Mouse (Mus musculus): Measurements from ENCODE around the gene Gm26620. TPM values are rescaled to one million over a fixed set of nuclear protein-coding genes. Genes with fewer than 3 reads are reported as not detected.
A peak's percentile ranks its signal among the peaks of the same experiment; 100 is the strongest.

The Gm26620 gene
- polyA plus RNA-seq, 1 experiment from 2014 or later: 0.45 TPM

- WGBS: 72% methylated on average over 5 of the region's 5 CpGs
- Histone ChIP-seq H3K4me3 (ENCODE audit: low read depth, low read length) (no peak overlapping the region), H3K9me3 (ENCODE audit: control insufficient read depth, low read depth, low read length) (no peaks in the 10 kb centered on the region), H3K36me3 (ENCODE audit: control insufficient read depth, insufficient read depth, low read length) (no peaks in the 10 kb centered on the region), H3K4me2 (replicated peaks; ENCODE audit: low read depth, low read length) (no peak overlapping the region), H3K4me1 (ENCODE audit: control insufficient read depth, insufficient read depth, low read length) (0 out of 2 replicates have a peak, but pooled peaks cover 2% of the 10 kb centered on the region), H3K9ac (replicated peaks; ENCODE audit: low read depth, low read length) (no peak overlapping the region), H3K27ac (ENCODE audit: low read length) (no peak overlapping the region), H3K27me3 (ENCODE audit: control insufficient read depth, insufficient read depth, low read length) (no peaks in the 10 kb centered on the region)
- no peak for ATAC-seq (ENCODE audit: insufficient number of reproducible peaks, insufficient read depth, low FRiP score, low read depth)
These were observed 19.5 kb upstream of the Gm26620 start for GRCm38 (mm10) chr1:170865406-170865805.

- Histone ChIP-seq H3K9ac (replicated peaks; ENCODE audit: low read depth, low read length) (peak overlapping the region; percentile 74), H3K4me1 (ENCODE audit: control insufficient read depth, insufficient read depth, low read length) (0 out of 2 replicates have a peak, but pooled peaks cover 2% of the 10 kb centered on the region), H3K27ac (ENCODE audit: low read length) (peak overlapping the region; percentile 82), H3K27me3 (ENCODE audit: control insufficient read depth, insufficient read depth, low read length) (no peaks in the 10 kb centered on the region), H3K36me3 (ENCODE audit: control insufficient read depth, insufficient read depth, low read length) (no peaks in the 10 kb centered on the region), H3K9me3 (ENCODE audit: control insufficient read depth, low read depth, low read length) (no peaks in the 10 kb centered on the region), H3K4me2 (replicated peaks; ENCODE audit: low read depth, low read length) (peak overlapping the region; percentile 66), H3K4me3 (ENCODE audit: low read depth, low read length) (peak overlapping the region; percentile 95)
- peak; percentile 50 for ATAC-seq (ENCODE audit: insufficient number of reproducible peaks, insufficient read depth, low FRiP score, low read depth)
- WGBS: 2% methylated on average over 30 of the region's 30 CpGs
These were observed 17.7 kb upstream of the Gm26620 start for GRCm38 (mm10) chr1:170866992-170867690.

- Histone ChIP-seq H3K9me3 (ENCODE audit: control insufficient read depth, low read depth, low read length) (no peaks in the 10 kb centered on the region), H3K27ac (ENCODE audit: low read length) (peak within 1 kb of the TSS; percentile 82), H3K4me1 (ENCODE audit: control insufficient read depth, insufficient read depth, low read length) (no peaks in the 10 kb centered on the region), H3K9ac (replicated peaks; ENCODE audit: low read depth, low read length) (peak within 1 kb of the TSS; percentile 74), H3K27me3 (ENCODE audit: control insufficient read depth, insufficient read depth, low read length) (no peaks in the 10 kb centered on the region), H3K4me2 (replicated peaks; ENCODE audit: low read depth, low read length) (peak within 1 kb of the TSS; percentile 66), H3K36me3 (ENCODE audit: control insufficient read depth, insufficient read depth, low read length) (no peaks in the 10 kb centered on the region), H3K4me3 (ENCODE audit: low read depth, low read length) (peak within 1 kb of the TSS; percentile 95)
- ATAC-seq (ENCODE audit: insufficient number of reproducible peaks, insufficient read depth, low FRiP score, low read depth): peak; percentile 74
- under 1% methylated on average over 25 of the region's 25 CpGs for WGBS
These were observed 17.2 kb upstream of the Gm26620 start, which contains the start of gene Atf6 for GRCm38 (mm10) chr1:170867691-170868105. Gene Atf6 (minus strand): TSS chr1:170867771.

GRCm38 (mm10) chr1:170868107-170868904 is 16.6 kb upstream of the Gm26620 start:
- peak; percentile 88 for ATAC-seq (ENCODE audit: insufficient number of reproducible peaks, insufficient read depth, low FRiP score, low read depth)
- WGBS: 1% methylated on average over 33 of the region's 33 CpGs
- Histone ChIP-seq H3K9me3 (ENCODE audit: control insufficient read depth, low read depth, low read length) (no peaks in the 10 kb centered on the region), H3K4me2 (replicated peaks; ENCODE audit: low read depth, low read length) (peak overlapping the region; percentile 66), H3K36me3 (ENCODE audit: control insufficient read depth, insufficient read depth, low read length) (no peaks in the 10 kb centered on the region), H3K27ac (ENCODE audit: low read length) (peak overlapping the region; percentile 82; the same call in 1 of the 2 replicates), H3K9ac (replicated peaks; ENCODE audit: low read depth, low read length) (0 out of 2 replicates have a peak overlapping the region, but pooled peaks have one; percentile 74), H3K4me3 (ENCODE audit: low read depth, low read length) (peak overlapping the region; percentile 95), H3K4me1 (ENCODE audit: control insufficient read depth, insufficient read depth, low read length) (no peaks in the 10 kb centered on the region), H3K27me3 (ENCODE audit: control insufficient read depth, insufficient read depth, low read length) (no peaks in the 10 kb centered on the region)

GRCm38 (mm10) chr1:170868905-170869283 is 16.0 kb upstream of the Gm26620 start:
- H3K9me3 ChIP-seq (ENCODE audit: control insufficient read depth, low read depth, low read length): no peaks in the 10 kb centered on the region
- H3K27ac ChIP-seq (ENCODE audit: low read length): no peak overlapping the region
- H3K4me1 ChIP-seq (ENCODE audit: control insufficient read depth, insufficient read depth, low read length): no peaks in the 10 kb centered on the region
- no peaks in the 10 kb centered on the region for H3K27me3 ChIP-seq (ENCODE audit: control insufficient read depth, insufficient read depth, low read length)
- peak overlapping the region; percentile 95 for H3K4me3 ChIP-seq (ENCODE audit: low read depth, low read length)
- H3K9ac ChIP-seq (replicated peaks; ENCODE audit: low read depth, low read length): no peak overlapping the region
- 16% methylated on average over 14 of the region's 14 CpGs for WGBS
- H3K36me3 ChIP-seq (ENCODE audit: control insufficient read depth, insufficient read depth, low read length): no peaks in the 10 kb centered on the region; the same call in 1 of the 2 replicates
- H3K4me2 ChIP-seq (replicated peaks; ENCODE audit: low read depth, low read length): peak overlapping the region; percentile 66
- ATAC-seq (ENCODE audit: insufficient number of reproducible peaks, insufficient read depth, low FRiP score, low read depth): peak; percentile 38; the same call in 1 of the 2 replicates

GRCm38 (mm10) chr1:170871402-170871801 is 13.5 kb upstream of the Gm26620 start:
- Histone ChIP-seq H3K36me3 (ENCODE audit: control insufficient read depth, insufficient read depth, low read length) (peaks cover 7% of the 10 kb centered on the region; the same call in 1 of the 2 replicates), H3K27ac (ENCODE audit: low read length) (no peak overlapping the region), H3K4me3 (ENCODE audit: low read depth, low read length) (no peak overlapping the region), H3K9me3 (ENCODE audit: control insufficient read depth, low read depth, low read length) (no peaks in the 10 kb centered on the region), H3K4me1 (ENCODE audit: control insufficient read depth, insufficient read depth, low read length) (no peaks in the 10 kb centered on the region), H3K27me3 (ENCODE audit: control insufficient read depth, insufficient read depth, low read length) (no peaks in the 10 kb centered on the region), H3K4me2 (replicated peaks; ENCODE audit: low read depth, low read length) (no peak overlapping the region), H3K9ac (replicated peaks; ENCODE audit: low read depth, low read length) (no peak overlapping the region)
- ATAC-seq (ENCODE audit: insufficient number of reproducible peaks, insufficient read depth, low FRiP score, low read depth): no peak
- WGBS: 75% methylated on average over 6 of the region's 6 CpGs

- no peaks in the 10 kb centered on the region for H3K27me3 ChIP-seq (ENCODE audit: control insufficient read depth, insufficient read depth, low read length)
- no peak overlapping the region for H3K4me3 ChIP-seq (ENCODE audit: low read depth, low read length)
- H3K4me1 ChIP-seq (ENCODE audit: control insufficient read depth, insufficient read depth, low read length): no peaks in the 10 kb centered on the region
- H3K9me3 ChIP-seq (ENCODE audit: control insufficient read depth, low read depth, low read length): no peaks in the 10 kb centered on the region
- 91% methylated on average over 2 of the region's 2 CpGs for WGBS
- no peak overlapping the region for H3K27ac ChIP-seq (ENCODE audit: low read length)
- ATAC-seq (ENCODE audit: insufficient number of reproducible peaks, insufficient read depth, low FRiP score, low read depth): no peak
- H3K36me3 ChIP-seq (ENCODE audit: control insufficient read depth, insufficient read depth, low read length): peaks cover 10% of the 10 kb centered on the region; the same call in 1 of the 2 replicates
- H3K4me2 ChIP-seq (replicated peaks; ENCODE audit: low read depth, low read length): no peak overlapping the region
- no peak overlapping the region for H3K9ac ChIP-seq (replicated peaks; ENCODE audit: low read depth, low read length)
These were observed 12.9 kb upstream of the Gm26620 start for GRCm38 (mm10) chr1:170871961-170872360.

GRCm38 (mm10) chr1:170875676-170876075 is 9.2 kb upstream of the Gm26620 start:
- H3K36me3 ChIP-seq (ENCODE audit: control insufficient read depth, insufficient read depth, low read length): peaks cover 25% of the 10 kb centered on the region; the same call in 1 of the 2 replicates
- WGBS: 68% methylated on average over 3 of the region's 3 CpGs
- H3K9ac ChIP-seq (replicated peaks; ENCODE audit: low read depth, low read length): no peak overlapping the region

More at GRCm38 (mm10) chr1:170875676-170876075, 9.2 kb upstream of the Gm26620 start:
- no peaks in the 10 kb centered on the region for H3K4me1 ChIP-seq (ENCODE audit: control insufficient read depth, insufficient read depth, low read length)
- no peak overlapping the region for H3K4me2 ChIP-seq (replicated peaks; ENCODE audit: low read depth, low read length)
- no peak for ATAC-seq (ENCODE audit: insufficient number of reproducible peaks, insufficient read depth, low FRiP score, low read depth)
- no peak overlapping the region for H3K4me3 ChIP-seq (ENCODE audit: low read depth, low read length)
- H3K27ac ChIP-seq (ENCODE audit: low read length): no peak overlapping the region
- no peaks in the 10 kb centered on the region for H3K9me3 ChIP-seq (ENCODE audit: control insufficient read depth, low read depth, low read length)
- no peaks in the 10 kb centered on the region for H3K27me3 ChIP-seq (ENCODE audit: control insufficient read depth, insufficient read depth, low read length)

Data from stomach, embryonic 14.5 days (tissue).